Mouse (Mus musculus) intestine, embryonic 16.5 days (tissue): ENCODE results near the gene Gm10762. TPM values are rescaled to one million over a fixed set of nuclear protein-coding genes. Genes with fewer than 3 reads are reported as not detected.
A peak's percentile ranks its signal among the peaks of the same experiment; 100 is the strongest.
"Not testable (repeated sequence)": the region's sequence is repeated elsewhere in the genome, so short reads cannot be mapped to it uniquely, and the experiment has no call there.

Experiments used
- ATAC-seq: fragments of 200-750 bp; cut with Nextera tagmentation; 2 replicates; pipeline ENCODE4 v1.8.0; 2017; ENCODE audit warnings: moderate TSS enrichment, moderate library complexity
- H3K27ac ChIP-seq: fragments of 300-500 bp; sonication (generic); 2 replicates; pipeline ENCODE4 v1.5.1; 2014; ENCODE audit warnings: mild to moderate bottlenecking, low read length
- H3K27me3 ChIP-seq: fragments of 300-500 bp; sonication (generic); replicated peaks from 2 replicates; pipeline ENCODE4 v1.6.1; 2014; ENCODE audit warnings: low read length, control low read depth, mixed read lengths; ENCODE audit not compliant: control insufficient read depth, insufficient read depth
- H3K36me3 ChIP-seq: fragments of 300-500 bp; sonication (generic); 2 replicates; pipeline ENCODE4 v1.6.1; 2014; ENCODE audit warnings: low read length, control low read depth; ENCODE audit not compliant: control insufficient read depth, insufficient read depth
- H3K4me1 ChIP-seq: fragments of 300-500 bp; sonication (generic); 2 replicates; pipeline ENCODE4 v1.6.1; 2014; ENCODE audit warnings: low read length, control low read depth, mixed read lengths; ENCODE audit not compliant: control insufficient read depth, insufficient read depth
- H3K4me2 ChIP-seq: fragments of 300-500 bp; sonication (generic); 2 replicates; pipeline ENCODE4 v1.6.1; 2014; ENCODE audit warnings: low read depth, low read length, control low read depth
- H3K4me3 ChIP-seq: fragments of 300-500 bp; sonication (generic); 2 replicates; pipeline ENCODE4 v1.5.1; 2014; ENCODE audit warnings: mild to moderate bottlenecking, low read length
- H3K9ac ChIP-seq: fragments of 300-500 bp; sonication (generic); 2 replicates; pipeline ENCODE4 v1.6.1; 2014; ENCODE audit warnings: low read depth, low read length
- H3K9me3 ChIP-seq: fragments of 300-500 bp; sonication (generic); 2 replicates; pipeline ENCODE4 v1.6.1; 2016; ENCODE audit warnings: low read length, control low read depth; ENCODE audit not compliant: control insufficient read depth
- WGBS: fragments of 180-500 bp; shearing (Covaris S2); extraction: QIAGEN DNeasy Blood & Tissue Kit; methylation state at CpG from one replicate; pipeline ENCODE4 v1.1.7; 2014; 5-methylcytosine and 5-hydroxymethylcytosine counted together
- polyA plus RNA-seq: library from polyadenylated mRNA; unstranded; fragments of >200 nt; fragmentation: Nextera tagmentation; extraction: Ambion mirVana; gene quantifications from 2 replicates; pipeline ENCODE4 v1.2.1, GENCODE M21; 2015

Gm10762 gene
- polyA plus RNA-seq = 6.8 and 7.8 TPM in 2 replicates

- ATAC-seq = peak; percentile 88
- H3K9ac ChIP-seq = peak within 1 kb of the TSS; percentile 100
- no peaks in the 10 kb centered on the region for H3K27me3 ChIP-seq
- peaks cover 4% of the 10 kb centered on the region; the same call in 1 of the 2 replicates for H3K4me1 ChIP-seq
- H3K4me3 ChIP-seq = peak within 1 kb of the TSS; percentile 92
- under 1% methylated on average over 78 of the region's 80 CpGs for WGBS
- peak within 1 kb of the TSS; percentile 63 for H3K4me2 ChIP-seq
- H3K36me3 ChIP-seq = no peaks in the 10 kb centered on the region
- H3K9me3 ChIP-seq = no peaks in the 10 kb centered on the region
- peak within 1 kb of the TSS; percentile 100 for H3K27ac ChIP-seq
These were observed at the start of gene Gm10762 for GRCm38 (mm10) chr2:128967661-128968441. Gene Gm10762 (minus strand): TSS chr2:128967725.

DNA sequence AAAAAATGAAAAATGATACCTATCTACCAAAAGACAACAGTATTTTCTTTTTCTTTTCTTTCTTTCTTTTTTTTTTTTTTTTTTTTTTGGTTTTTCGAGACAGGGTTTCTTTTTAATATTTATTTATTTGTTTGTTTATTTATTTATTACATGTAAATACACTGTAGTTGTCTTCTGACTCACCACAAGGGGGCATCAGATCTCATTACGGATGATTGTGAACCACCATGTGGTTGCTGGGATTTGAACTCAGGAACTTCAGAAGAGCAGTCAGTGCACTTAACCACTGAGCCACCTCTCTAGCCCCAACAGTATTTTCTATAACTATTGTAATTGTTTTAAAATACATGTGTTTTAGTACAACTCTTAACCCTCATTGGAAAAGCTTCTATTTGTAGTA lies 41.3 kb upstream of the Gm10762 start:
- not testable (repeated sequence) for H3K27me3 ChIP-seq, H3K9ac ChIP-seq, H3K36me3 ChIP-seq, H3K4me1 ChIP-seq, H3K4me2 ChIP-seq, H3K27ac ChIP-seq, ATAC-seq, H3K9me3 ChIP-seq, H3K4me3 ChIP-seq
- WGBS = 85% methylated on average over 2 of the region's 2 CpGs

DNA sequence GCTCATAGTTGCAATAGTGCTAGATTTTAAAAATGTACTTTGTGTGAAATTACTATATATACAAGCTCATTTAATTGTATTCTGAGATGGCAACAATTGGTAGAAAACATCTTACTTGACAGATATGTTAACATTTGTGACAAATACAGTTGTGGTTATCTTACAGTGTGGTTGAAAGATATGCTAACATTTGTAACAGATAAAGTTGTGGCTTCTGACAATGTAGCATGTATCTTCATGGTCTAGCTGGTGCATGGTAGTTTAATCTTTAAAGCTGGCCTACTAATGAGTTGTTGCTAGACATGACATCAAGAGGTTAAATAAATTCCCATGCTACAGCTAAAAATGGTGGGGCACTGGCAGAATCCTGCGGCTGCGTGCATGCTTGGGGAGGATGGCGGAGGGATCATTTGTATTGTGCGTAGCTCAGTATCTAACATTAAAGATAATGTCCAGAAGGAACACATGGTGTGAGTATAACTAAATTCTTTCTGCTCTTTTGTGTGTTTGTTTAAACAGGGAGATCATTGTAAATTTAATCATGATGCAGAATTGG lies 38.7 kb upstream of the Gm10762 start:
- 76% methylated on average over 4 of the region's 4 CpGs for WGBS
- Histone ChIP-seq H3K27me3 (no peaks in the 10 kb centered on the region), H3K4me2 (no peak overlapping the region), H3K27ac (no peak overlapping the region), H3K4me1 (no peaks in the 10 kb centered on the region), H3K36me3 (no peaks in the 10 kb centered on the region), H3K4me3 (no peak overlapping the region), H3K9me3 (no peaks in the 10 kb centered on the region), H3K9ac (no peak overlapping the region)
- ATAC-seq = no peak

GRCm38 (mm10) chr2:129004872-129005271 lies 37.3 kb upstream of the Gm10762 start:
- Histone ChIP-seq H3K9me3 (no peaks in the 10 kb centered on the region), H3K27ac (no peak overlapping the region), H3K4me2 (no peak overlapping the region), H3K4me3 (no peak overlapping the region), H3K27me3 (no peaks in the 10 kb centered on the region), H3K36me3 (no peaks in the 10 kb centered on the region), H3K9ac (no peak overlapping the region), H3K4me1 (no peaks in the 10 kb centered on the region)
- no peak for ATAC-seq

DNA sequence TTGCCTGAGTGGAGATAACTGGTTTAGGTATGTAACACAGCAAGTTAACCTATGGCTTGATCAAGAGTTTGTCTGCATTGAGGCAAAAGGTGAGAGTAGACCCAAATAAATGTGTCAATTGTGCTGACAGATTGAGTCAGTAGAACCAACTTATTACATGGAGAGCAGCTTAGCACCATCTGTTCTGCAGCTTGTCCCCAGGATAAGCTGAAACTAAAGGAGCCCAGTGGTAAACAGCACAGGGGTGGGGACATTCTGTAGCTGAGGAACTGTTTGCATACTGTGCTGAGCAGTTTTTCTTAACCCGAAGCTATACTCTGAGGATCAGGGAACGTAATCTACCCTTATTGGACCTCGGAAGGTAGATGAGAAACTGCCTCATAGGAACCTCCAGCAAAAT lies 17.2 kb upstream of the Gm10762 start:
- H3K4me3 ChIP-seq = no peak overlapping the region
- no peak overlapping the region for H3K4me2 ChIP-seq
- H3K27ac ChIP-seq = no peak overlapping the region
- no peak overlapping the region for H3K9ac ChIP-seq
- H3K27me3 ChIP-seq = no peaks in the 10 kb centered on the region
- 77% methylated on average over 3 of the region's 3 CpGs for WGBS
- no peaks in the 10 kb centered on the region for H3K36me3 ChIP-seq
- no peaks in the 10 kb centered on the region for H3K9me3 ChIP-seq
- no peaks in the 10 kb centered on the region for H3K4me1 ChIP-seq
- ATAC-seq = no peak

DNA sequence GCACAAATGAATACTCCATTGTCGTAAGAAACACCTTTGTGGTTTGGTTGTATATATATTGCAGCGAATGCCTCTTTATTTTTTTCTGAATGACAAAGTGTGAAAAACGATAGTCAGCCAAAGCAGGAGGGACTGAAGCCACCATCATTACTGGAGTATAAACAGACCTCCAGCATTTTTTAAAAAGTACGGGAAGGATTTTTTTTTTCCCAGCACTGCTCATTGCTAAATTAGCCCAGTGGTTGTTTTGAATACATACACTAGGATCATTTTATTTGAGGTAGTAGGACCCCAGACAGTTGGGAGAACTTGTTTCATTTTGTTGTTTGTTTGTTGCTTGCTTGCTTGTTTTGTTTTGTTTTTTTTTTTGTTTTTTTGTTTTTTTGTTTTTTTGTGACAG lies 8.0 kb upstream of the Gm10762 start:
- H3K4me1 ChIP-seq = no peaks in the 10 kb centered on the region
- H3K36me3 ChIP-seq = no peaks in the 10 kb centered on the region
- H3K4me3 ChIP-seq = no peak overlapping the region
- ATAC-seq = no peak
- 63% methylated on average over 4 of the region's 4 CpGs for WGBS
- H3K9me3 ChIP-seq = no peaks in the 10 kb centered on the region
- H3K4me2 ChIP-seq = no peak overlapping the region
- no peak overlapping the region for H3K9ac ChIP-seq
- H3K27ac ChIP-seq = no peak overlapping the region
- no peaks in the 10 kb centered on the region for H3K27me3 ChIP-seq

DNA sequence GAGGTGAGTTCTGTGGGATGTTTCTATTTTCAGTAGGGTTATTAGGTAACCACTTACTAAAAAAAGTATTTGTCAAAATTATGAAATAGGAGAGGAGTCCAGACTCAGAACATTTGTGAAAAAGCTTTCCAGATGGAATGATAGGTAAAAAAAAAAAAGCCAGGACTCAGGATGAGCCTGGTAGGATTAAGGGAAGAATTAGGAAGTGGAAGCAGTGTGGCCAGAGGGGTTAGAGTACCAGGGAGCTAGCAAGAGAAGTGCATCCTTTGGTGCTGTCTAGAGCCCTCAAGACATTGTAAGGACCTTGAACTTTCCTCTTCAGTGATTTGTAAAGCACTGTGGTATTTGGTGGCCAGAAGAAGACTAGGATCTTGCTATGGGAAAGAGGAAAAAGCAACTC lies 4.8 kb upstream of the Gm10762 start:
- ATAC-seq = no peak
- no peaks in the 10 kb centered on the region for H3K9me3 ChIP-seq
- H3K36me3 ChIP-seq = no peaks in the 10 kb centered on the region
- no peak overlapping the region for H3K4me2 ChIP-seq
- no peaks in the 10 kb centered on the region for H3K4me1 ChIP-seq
- H3K27me3 ChIP-seq = no peaks in the 10 kb centered on the region
- H3K27ac ChIP-seq = no peak overlapping the region
- no peak overlapping the region for H3K9ac ChIP-seq
- no peak overlapping the region for H3K4me3 ChIP-seq

DNA sequence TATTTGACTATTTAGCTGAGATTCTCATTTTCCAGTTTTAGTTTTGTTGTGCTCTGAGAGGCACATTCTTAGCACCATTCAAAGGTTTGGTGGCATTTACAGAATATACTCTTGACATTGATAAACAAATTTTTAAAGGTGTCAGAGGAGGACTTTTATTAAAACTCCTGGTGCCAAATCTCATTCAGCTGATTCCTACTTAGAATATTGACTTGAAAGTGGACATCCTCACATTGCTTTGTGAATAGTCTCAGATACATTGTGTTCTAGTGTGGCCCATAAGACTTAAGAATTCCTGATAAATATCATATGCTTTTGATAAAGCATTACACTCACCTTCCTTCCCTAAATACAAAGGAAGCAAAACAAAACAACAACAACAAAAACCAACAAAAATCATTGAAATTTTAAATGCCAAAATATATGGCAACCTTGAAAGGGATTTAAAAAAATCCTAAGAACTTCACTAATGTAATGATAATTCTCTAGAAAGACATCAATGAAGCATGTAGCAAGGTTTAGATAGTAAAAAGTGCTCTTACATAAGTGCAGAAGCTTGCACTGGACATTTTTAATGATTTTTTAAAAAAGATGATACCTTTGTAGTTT lies 1.1 kb upstream of the Gm10762 start:
- Histone ChIP-seq H3K27ac (no peak overlapping the region), H3K36me3 (no peaks in the 10 kb centered on the region), H3K27me3 (no peaks in the 10 kb centered on the region), H3K4me3 (peak overlapping the region; percentile 92), H3K4me2 (peak overlapping the region; percentile 52), H3K9me3 (no peaks in the 10 kb centered on the region), H3K9ac (peak overlapping the region; percentile 100; the same call in 1 of the 2 replicates), H3K4me1 (peaks cover 4% of the 10 kb centered on the region; the same call in 1 of the 2 replicates)
- no peak for ATAC-seq

DNA sequence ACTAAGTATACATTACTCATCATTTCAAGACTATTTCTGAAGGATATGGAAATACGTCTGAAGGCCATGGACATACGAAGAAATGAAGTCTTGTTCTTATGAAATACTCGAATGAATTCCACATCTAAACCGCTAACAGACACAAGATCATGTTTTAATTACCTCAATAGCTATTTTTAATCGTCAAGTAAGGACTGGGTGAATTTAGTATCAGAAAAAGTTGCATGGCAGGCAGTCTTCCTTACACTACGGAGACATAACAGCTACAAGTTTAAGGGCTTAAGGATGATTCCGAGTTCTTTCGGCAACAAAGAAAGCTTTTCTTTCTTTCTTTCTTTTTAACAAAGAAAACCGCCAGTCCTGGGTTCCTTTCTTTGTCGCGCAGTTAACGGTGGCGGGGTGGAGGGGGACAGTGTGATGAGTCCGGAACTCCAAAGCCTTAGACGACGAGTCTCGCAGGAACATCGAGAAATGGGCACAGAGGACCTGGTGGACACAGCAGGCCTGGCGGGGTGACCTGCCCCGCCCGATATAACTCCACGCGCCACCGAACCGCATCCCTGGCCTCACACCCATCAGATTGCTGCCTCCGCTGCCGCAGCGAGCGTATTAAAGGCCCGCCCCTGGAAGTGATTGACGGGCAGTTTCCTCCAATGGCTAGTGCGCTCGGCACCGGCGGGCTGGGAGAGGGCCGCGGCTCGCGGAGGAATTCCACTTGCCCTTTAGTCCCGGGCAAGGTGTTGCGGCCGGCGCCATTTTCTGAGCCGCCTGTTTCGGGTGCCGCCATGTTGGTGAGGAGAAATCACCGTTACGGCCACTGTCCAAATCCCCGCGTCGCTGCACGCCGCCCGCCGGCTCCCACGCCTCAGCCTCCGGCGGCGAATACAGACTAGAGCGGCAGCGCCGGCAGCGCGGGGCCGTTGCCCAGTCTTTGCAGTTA lies 614 bp downstream of the Gm10762 start, which contains the start of gene Zc3h6:
Gene Zc3h6, plus strand, starts transcription at position 762 of the 940 bp plus-strand sequence.
- peak within 1 kb of the TSS; percentile 92 for H3K4me3 ChIP-seq
- H3K27ac ChIP-seq = peak within 1 kb of the TSS; percentile 100
- under 1% methylated on average over 64 of the region's 65 CpGs for WGBS
- H3K4me1 ChIP-seq = peaks cover 4% of the 10 kb centered on the region; the same call in 1 of the 2 replicates
- ATAC-seq = peak; percentile 98
- H3K36me3 ChIP-seq = no peaks in the 10 kb centered on the region
- H3K9me3 ChIP-seq = no peaks in the 10 kb centered on the region
- no peaks in the 10 kb centered on the region for H3K27me3 ChIP-seq
- peak within 1 kb of the TSS; percentile 100 for H3K9ac ChIP-seq
- H3K4me2 ChIP-seq = peak within 1 kb of the TSS; percentile 63
